Mouse (Mus musculus) liver, embryonic 14 days (tissue): ENCODE results near the gene Rbm46. TPM values are rescaled to one million over a fixed set of nuclear protein-coding genes. Genes with fewer than 3 reads are reported as not detected.

Source experiments
- polyA plus RNA-seq: library from polyadenylated mRNA; depleted of rRNA; stranded (reverse); fragments of >200 nt; gene quantifications from 2 replicates; pipeline ENCODE4 v1.2.3, GENCODE M21; 2012; rRNA removed

Gene Rbm46
- 0.34 and 0.48 TPM in 2 replicates for polyA plus RNA-seq

DNA sequence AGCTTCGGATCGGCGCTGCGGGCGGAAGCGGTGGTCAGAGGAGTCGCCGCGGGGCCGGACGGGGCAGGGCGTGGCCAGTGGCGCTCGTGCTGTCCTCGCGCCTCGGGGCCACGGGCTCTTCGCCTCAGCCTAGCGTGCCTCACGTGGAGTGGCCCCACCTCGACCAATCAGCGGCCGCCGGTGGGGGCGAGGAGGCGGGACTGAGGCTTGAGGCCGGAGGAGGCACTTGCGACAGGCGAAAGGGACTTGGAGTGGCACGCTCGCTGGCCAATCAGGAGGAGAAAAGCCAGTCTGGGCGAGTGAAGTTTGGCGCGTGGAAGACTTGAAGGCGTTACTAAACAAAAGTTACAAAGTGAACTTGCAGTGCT, at the start of gene Rbm46:
TSS of gene Rbm46 (minus strand) at position 112 of the 368 bp plus-strand sequence.

GRCm38 (mm10) chr3:82903613-82904205, 27.4 kb upstream of the Rbm46 start, which contains the start of gene Lrat:
Gene Lrat (minus strand): TSS chr3:82903973.

Other genes with a start within 250 kb of the Rbm46 start
- gene Lrat, start 27.5 kb upstream of the Rbm46 start, polyA plus RNA-seq: 0.66 and 0.74 TPM in 2 replicates
- gene Fgg, start 131.2 kb upstream of the Rbm46 start, polyA plus RNA-seq: 248 and 260 TPM in 2 replicates
- 194 and 213 TPM in 2 replicates for gene Fga, start 149.6 kb upstream of the Rbm46 start, polyA plus RNA-seq
- gene Fgb, start 173.4 kb upstream of the Rbm46 start, polyA plus RNA-seq: 183 and 198 TPM in 2 replicates
- 35.3 and 39.2 TPM in 2 replicates for gene Plrg1, start 179.0 kb upstream of the Rbm46 start, polyA plus RNA-seq